Mouse (Mus musculus): ENCODE measurements around the gene Padi3. TPM values are rescaled to one million over a fixed set of nuclear protein-coding genes. Genes with fewer than 3 reads are reported as not detected.

Padi3 gene
- polyA plus RNA-seq, 1 experiment from 2014 or later = 0.08 TPM

- 86% methylated on average over 2 of the region's 2 CpGs for WGBS
- Histone ChIP-seq H3K27ac (peak within 1 kb of the TSS; percentile 2; the same call in 1 of the 2 replicates), H3K4me1 (replicated peaks) (peaks cover 22% of the 10 kb centered on the region), H3K27me3 (ENCODE audit: insufficient read depth, poor library complexity, severe bottlenecking) (peaks cover 10% of the 10 kb centered on the region; the same call in 1 of the 2 replicates), H3K4me3 (no peak within 1 kb of the TSS), H3K9me3 (no peaks in the 10 kb centered on the region), H3K36me3 (no peaks in the 10 kb centered on the region)
- no peak for DNase-seq (ENCODE audit: low spot score)
Observed at GRCm38 (mm10) chr4:140742543-140742942, 67.9 kb downstream of the Padi3 start, which contains the start of gene Padi6. TSS of gene Padi6 (minus strand) at chr4:140742643.

- no peaks in the 10 kb centered on the region for H3K9me3 ChIP-seq
- H3K27ac ChIP-seq = no peak overlapping the region
- no peak for DNase-seq (ENCODE audit: low spot score)
- H3K36me3 ChIP-seq = no peaks in the 10 kb centered on the region
- H3K4me1 ChIP-seq (replicated peaks) = peaks cover 13% of the 10 kb centered on the region
- 0 out of 2 replicates have a peak, but pooled peaks cover 5% of the 10 kb centered on the region for H3K27me3 ChIP-seq (ENCODE audit: insufficient read depth, poor library complexity, severe bottlenecking)
- H3K4me3 ChIP-seq = no peak overlapping the region
- 90% methylated on average over 6 of the region's 6 CpGs for WGBS
Observed at GRCm38 (mm10) chr4:140741401-140741800, 69.0 kb downstream of the Padi3 start.

- Histone ChIP-seq H3K9me3 (no peaks in the 10 kb centered on the region), H3K4me1 (replicated peaks) (peaks cover 13% of the 10 kb centered on the region), H3K27ac (no peak overlapping the region), H3K36me3 (no peaks in the 10 kb centered on the region), H3K4me3 (no peak overlapping the region), H3K27me3 (ENCODE audit: insufficient read depth, poor library complexity, severe bottlenecking) (no peaks in the 10 kb centered on the region)
- DNase-seq (ENCODE audit: low spot score) = no peak
- WGBS = 92% methylated on average over 11 of the region's 11 CpGs
Observed at GRCm38 (mm10) chr4:140740655-140741054, 69.8 kb downstream of the Padi3 start.

Other genes with a start within 250 kb of the Padi3 start
- 23.7 and 32.3 TPM in 2 replicates for gene Arhgef10l, start 144.6 kb downstream of the Padi3 start, polyA plus RNA-seq (2016; fragmentation: Nextera tagmentation; extraction: Ambion mirVana)
- gene Rcc2, start 110.1 kb downstream of the Padi3 start, polyA plus RNA-seq (2016; fragmentation: Nextera tagmentation; extraction: Ambion mirVana) = 33.9 and 37.5 TPM in 2 replicates
- gene Padi6, start 68.0 kb downstream of the Padi3 start, polyA plus RNA-seq (2016; fragmentation: Nextera tagmentation; extraction: Ambion mirVana) = 0.06 TPM in 1 of 2 replicates, not detected in the other
- gene Padi4, start 36.4 kb downstream of the Padi3 start, polyA plus RNA-seq (2016; fragmentation: Nextera tagmentation; extraction: Ambion mirVana) = 0.35 and 0.51 TPM in 2 replicates
- gene Padi1, start 35.1 kb upstream of the Padi3 start, polyA plus RNA-seq (2016; fragmentation: Nextera tagmentation; extraction: Ambion mirVana) = 0.07 TPM in 2 replicates
- gene Padi2, start 95.7 kb upstream of the Padi3 start, polyA plus RNA-seq (2016; fragmentation: Nextera tagmentation; extraction: Ambion mirVana) = 1.4 and 3.8 TPM in 2 replicates
- gene Sdhb, start 150.6 kb upstream of the Padi3 start, polyA plus RNA-seq (2016; fragmentation: Nextera tagmentation; extraction: Ambion mirVana) = 412 and 491 TPM in 2 replicates
- gene Atp13a2, start 176.2 kb upstream of the Padi3 start, polyA plus RNA-seq (2016; fragmentation: Nextera tagmentation; extraction: Ambion mirVana) = 54.8 and 82.1 TPM in 2 replicates
- 307 and 334 TPM in 2 replicates for gene Mfap2, start 199.8 kb upstream of the Padi3 start, polyA plus RNA-seq (2016; fragmentation: Nextera tagmentation; extraction: Ambion mirVana)
- gene Crocc, start 249.9 kb upstream of the Padi3 start, polyA plus RNA-seq (2016; fragmentation: Nextera tagmentation; extraction: Ambion mirVana) = 11.4 and 12.0 TPM in 2 replicates